Mouse (Mus musculus) liver, adult (tissue): ENCODE measurements around the gene Tom1.

Experiments used
- GATA4 ChIP-seq: IDR thresholded peaks from 2 replicates; pipeline ENCODE4 v1.6.1; 2014; ENCODE audit warnings: mild to moderate bottlenecking, low read length; ENCODE audit not compliant: insufficient replicate concordance

The Tom1 gene

GRCm38 (mm10) chr8:75033511-75034243, at the start of gene Tom1:
Gene Tom1, plus strand, starts transcription at chr8:75033705.
- TF ChIP-seq GATA4, result no peak

GRCm38 (mm10) chr8:74987436-74987835, 46.1 kb upstream of the Tom1 start:
- TF ChIP-seq GATA4, result no peak

DNA sequence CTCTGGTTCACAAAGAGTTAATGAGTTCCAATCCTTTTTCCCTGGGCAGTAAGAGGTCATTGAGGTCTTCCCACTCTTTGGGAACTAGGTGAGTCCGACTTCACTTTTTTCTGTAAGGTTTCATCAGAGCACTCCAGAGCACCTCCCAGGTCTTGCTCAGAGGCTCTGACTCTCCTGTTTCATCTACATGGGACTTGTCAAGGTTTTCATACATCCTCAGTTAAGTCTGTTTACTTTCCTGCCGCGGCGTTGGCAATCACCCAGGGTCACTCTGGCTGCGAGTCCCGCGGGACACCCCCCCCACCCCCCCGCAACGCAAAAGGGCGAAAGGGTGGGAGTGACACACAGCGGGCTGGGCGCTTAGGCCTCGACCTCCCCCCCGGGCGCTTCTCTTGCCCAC, 43.5 kb upstream of the Tom1 start:
- TF ChIP-seq GATA4, result no peak

GRCm38 (mm10) chr8:74993081-74993474, 40.4 kb upstream of the Tom1 start, which contains the start of gene Hmgxb4:
Gene Hmgxb4, plus strand, starts transcription at chr8:74993356.
- no peak for TF ChIP-seq GATA4

GRCm38 (mm10) chr8:74993475-74994451, 39.7 kb upstream of the Tom1 start:
- TF ChIP-seq GATA4, result no peak

- TF ChIP-seq GATA4, result no peak
Observed at GRCm38 (mm10) chr8:74994540-74994939, 39.0 kb upstream of the Tom1 start.

DNA sequence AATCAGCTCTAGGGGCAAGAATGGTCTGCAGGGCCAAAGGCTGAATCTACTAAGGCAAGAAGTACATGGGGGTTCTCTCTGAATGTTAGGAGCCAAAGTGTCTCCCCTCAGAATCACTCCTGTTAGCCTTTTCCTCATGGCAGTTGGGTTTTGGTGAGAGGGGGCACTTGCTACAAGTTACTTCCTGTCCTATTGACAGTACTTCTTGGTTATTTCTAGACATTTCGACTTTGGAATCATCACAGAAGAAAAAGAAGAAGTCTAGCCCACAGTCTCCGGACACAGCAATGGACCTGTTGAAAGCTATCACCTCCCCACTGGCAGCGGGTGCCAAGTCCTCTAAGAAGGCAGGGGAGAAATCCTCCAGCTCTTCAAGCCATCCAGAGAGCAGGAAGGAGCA, 33.1 kb upstream of the Tom1 start:
- no peak for TF ChIP-seq GATA4

DNA sequence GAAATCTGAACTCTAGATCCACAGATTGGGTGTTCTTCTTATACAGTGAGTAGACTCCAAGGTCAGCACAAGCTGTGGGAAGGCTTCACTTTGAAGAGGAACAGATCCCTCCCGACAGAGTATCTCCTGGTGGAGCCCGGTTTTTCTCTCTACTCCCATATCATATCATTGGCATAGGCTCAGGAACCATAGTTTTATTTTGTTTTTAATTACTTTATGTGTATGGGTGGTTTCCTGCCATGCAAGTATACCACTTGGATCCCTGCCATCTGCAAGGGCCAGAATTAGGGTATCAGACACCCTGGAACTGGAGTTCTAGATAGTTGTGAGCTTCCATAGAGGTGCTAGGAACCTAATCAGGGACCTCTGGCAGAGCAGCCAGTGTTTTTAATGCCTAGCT, 24.7 kb upstream of the Tom1 start:
- no peak for TF ChIP-seq GATA4

DNA sequence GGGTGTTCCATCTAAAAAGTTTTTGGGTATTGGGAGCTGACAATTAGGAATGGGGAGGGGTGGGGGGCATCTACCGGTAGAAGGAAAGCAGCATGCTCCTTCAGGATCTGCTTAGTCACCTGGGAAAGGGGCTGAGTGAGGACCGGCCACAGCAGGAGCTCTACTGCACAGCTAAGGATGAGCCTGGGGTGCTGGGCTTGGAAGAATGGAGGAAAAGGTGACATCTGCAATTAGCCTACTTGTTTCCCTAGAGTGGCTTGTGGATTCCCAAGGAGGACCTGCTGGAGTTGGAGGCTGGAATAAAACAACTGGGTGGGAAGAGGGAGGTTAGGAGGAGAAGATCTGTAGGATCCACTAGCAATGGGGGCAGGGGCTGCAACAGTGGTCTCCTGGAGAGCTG, 19.9 kb upstream of the Tom1 start:
- TF ChIP-seq GATA4, result no peak

DNA sequence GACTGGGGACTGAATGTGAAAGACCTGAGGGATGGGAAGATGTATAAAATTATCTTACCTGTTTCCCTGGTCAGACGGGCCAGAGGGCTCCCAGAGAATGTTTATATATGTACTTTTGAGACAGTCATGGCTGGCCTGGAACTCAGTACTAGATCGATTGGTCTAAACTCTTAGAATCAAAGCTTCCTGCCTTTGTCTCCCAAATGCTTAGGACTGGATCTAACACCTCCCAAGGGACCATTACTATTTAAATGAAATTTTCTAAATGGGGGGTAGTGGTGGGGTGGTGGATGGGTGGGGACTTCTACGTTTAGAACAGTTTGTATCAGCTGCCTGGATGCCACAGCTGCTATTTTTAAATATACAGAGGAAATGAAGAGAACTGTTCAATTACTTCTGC, 19.5 kb upstream of the Tom1 start:
- TF ChIP-seq GATA4, result no peak

DNA sequence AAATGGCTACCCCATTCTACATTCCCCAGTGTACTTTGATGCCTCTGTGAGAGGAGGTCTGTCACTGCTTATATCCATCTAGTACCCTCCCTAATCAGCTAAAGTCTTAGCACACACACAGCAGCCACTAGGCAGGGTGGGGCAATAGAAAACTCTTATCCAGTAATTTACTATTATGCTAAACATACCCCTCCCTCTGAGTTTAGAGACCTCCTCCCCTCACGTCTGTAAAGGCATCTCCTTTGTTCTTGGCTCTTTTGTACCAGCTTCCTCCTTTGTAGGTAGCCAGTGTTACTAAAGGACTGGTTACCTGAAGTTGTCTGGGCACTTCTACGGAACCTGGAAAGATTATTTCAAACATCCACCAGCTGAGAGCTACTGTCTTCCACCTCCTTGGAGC, 17.5 kb upstream of the Tom1 start:
- no peak for TF ChIP-seq GATA4

- no peak for TF ChIP-seq GATA4
Observed at GRCm38 (mm10) chr8:75016422-75016821, 17.1 kb upstream of the Tom1 start.

DNA sequence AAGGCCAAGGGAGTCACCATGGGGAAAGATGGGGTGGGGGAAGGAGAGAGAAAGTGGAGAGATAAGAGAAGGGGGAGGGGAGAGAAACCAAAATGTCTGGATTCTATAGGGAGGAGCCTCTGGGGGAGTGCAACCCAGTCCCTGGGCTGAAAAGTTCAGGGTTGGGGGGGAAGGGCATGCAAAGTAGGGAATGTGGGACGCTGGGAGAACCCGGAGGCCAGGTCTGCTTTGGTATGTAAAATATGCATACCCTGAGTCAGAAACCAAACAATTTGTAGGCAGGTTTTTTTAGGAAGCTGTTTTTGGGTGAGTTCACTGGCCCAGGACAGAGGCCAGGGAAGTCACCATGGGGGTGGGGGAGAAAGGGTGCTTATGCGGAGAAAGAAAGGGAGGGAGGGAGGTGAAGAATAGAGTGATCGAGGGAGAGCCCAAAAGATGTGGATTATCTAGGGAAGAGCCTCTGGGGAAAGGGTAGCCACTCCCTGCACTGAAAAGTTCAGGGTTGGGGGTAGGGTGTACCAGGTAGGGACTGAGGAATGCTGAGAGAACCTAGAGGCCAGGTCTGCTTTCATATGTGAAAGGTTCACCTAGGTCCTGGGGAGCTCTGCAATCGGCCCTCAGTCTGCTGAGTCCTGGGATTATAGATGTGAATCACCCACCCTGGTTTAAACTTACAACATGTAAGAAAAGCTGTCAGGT, 15.1 kb upstream of the Tom1 start:
- no peak for TF ChIP-seq GATA4

DNA sequence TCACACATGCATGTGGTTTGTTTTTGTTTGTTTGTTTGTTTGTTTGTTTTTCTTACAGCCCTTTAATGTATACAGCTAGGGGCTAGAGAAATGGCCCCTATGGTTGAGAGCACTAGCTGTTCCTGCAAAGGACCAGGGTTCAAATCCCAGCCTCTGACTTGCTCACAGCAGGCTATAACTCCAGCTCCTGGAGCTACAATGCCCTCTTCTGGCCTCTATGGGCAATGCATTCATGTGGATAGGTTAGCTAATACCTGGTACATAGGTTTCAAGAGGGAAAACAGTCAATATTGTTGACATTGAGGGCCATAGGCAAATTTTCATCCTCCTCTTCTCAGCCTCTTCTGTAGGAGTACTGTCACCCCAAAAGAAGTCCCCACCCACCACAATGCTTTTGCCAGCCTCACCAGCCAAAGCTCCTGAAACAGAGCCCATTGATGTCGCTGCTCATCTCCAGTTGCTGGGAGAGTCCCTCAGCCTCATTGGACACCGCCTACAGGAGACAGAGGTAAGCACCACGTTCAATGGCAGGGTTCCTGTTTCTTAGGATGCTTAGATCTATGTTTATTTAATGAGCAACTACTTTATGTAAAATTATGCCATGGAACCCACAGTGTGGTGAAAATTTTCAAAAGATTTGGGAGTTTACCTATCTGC, 9.7 kb upstream of the Tom1 start:
- TF ChIP-seq GATA4, result no peak

- no peak for TF ChIP-seq GATA4
Observed at GRCm38 (mm10) chr8:75025809-75026208, 7.7 kb upstream of the Tom1 start.

DNA sequence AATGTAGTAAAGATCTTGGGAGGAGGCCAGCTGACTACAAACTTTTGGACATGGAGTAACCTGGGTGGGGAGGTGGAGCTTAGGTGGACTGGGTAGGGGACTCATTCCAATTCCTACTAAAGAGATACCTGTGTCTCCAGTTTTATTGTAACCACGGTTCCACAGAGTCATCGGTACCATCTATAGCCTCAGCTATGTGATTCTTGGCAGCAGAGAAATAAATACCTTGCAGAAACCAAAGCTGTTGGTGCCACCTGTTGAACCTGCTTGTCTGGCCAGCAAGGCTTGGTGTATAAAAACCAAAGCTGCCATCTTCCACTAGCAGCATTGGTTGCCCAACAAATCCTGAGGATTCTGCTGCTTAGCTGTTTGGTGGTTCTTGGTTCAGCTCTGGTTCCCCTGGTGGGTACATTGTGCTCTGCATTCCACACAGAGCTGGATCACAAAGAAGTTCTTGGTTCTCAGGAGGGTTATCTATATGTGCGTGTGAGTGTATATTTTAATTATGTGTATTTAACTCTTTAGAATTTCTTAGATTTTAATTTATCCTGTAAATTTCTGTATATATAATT, 3.0 kb upstream of the Tom1 start:
- no peak for TF ChIP-seq GATA4
